Mouse (Mus musculus) 3134 (cell line): ENCODE data around the gene Cpne6.

Source experiments
- DNase-seq: peaks from one replicate; pipeline ENCODE4 v3.0.0-alpha.2; 2011; ENCODE audit warnings: low spot score; ENCODE audit not compliant: insufficient read length; ENCODE audit errors: extremely low read depth

The Cpne6 gene

DNA sequence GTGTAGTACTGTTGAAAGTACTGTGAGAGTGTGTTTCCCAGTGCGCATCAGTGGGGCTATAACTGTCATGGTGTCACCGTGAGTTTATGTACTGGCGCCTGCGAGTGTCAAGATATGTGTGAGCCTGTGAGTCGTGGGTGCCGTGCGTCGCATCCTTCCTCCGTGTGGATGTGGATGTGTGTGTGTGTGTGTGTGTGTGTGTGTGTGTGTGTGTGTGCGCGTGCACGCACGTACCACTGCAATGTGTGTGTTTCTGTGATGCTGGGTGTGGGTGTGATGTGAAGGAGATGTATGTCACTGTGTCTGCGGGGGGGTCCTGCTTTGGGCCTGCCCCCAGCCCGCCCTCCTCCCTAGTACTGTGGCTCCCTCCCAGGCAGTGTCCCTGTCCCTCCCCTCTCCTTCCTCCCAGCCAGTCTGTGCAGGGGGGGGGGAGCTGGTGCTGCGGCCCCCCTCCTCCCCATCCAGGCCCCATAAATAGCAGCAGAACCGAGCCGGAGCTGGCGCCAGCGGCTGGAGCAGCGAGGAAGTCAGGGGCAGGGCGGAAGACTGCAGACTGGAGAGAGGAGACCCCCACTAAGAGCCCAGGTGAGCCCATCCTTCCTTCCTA lies at the start of gene Cpne6:
Gene Cpne6 (plus strand): TSS at position 321 of the 607 bp plus-strand sequence.
- no peak for DNase-seq

DNA sequence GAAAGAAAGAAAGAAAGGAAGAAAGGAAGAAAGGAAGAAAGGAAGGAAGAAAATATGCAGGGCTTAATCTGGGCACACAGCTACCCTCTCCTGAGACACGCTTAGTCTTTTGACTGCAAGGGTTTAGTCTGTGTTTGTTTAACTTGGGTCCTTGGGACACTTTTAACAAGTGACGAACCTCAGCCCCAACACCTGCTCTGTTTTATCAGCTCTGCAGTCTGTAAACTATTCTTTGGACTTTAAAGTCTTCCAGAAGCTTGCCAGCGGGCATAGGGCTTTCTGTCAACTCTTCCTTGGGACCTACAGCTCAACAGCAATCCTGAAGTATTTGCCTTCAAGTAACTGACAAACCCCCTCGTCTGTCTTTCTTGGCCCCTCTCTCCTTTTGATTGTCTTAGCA lies 48.5 kb upstream of the Cpne6 start:
- no peak for DNase-seq

DNA sequence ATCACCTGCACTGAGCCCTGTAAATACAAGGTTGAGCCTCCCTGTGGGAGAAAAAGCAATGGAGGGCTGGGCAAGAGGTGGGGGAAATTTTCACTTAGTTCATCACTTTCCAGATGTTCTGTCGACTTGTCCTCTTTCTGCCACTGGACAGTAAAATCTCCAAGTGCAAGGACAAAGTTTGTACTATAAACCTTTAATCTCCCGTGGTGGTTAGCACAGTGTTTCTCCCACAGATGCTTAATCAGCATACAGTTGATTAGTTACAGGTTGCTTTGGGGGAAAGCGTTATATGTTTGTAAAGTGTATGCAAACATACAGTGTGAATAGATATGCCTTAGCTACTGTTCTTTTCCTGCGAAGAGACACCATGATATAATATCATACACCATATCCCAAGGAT lies 43.8 kb upstream of the Cpne6 start:
- DNase-seq = no peak

DNA sequence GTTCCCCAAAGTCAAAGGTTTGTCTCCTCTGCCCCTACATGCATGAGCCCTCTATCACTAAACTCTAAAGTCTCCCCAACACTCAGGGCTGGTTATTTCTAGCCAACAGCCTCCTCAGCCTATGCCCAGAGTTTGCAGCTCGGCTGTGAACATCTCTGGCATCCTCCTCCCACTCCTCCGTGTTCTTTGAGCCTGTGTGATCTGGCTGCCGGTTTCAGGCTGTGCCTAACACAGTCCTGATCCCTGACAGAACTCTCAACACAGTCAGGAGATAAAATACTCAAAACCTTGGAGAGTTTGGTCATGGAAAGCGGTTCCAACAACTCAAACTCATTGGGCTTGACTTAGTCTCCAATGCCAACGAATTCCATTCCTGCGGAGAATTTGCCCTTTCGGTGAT lies 43.1 kb upstream of the Cpne6 start:
- DNase-seq = no peak

DNA sequence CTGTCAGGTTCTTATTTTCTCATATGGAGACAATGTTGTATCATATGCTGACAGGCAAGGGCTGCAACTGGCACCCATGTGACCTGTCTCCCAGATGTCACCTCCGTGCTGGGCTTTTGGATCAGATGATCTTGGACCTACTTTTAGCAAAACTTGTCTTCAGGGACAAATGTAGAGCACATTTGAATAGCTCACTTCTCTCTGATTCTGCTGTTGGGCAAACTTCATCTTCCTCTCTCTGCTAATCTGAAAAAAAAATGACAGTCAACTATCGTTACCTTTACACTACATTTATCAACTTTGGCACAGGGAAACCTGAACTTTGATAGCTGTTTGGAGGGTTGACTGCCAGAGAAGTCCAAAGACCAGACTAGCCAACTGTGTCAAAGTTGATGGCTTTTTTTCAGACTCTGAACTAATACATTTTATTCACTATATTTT lies 41.9 kb upstream of the Cpne6 start:
- DNase-seq = no peak

DNA sequence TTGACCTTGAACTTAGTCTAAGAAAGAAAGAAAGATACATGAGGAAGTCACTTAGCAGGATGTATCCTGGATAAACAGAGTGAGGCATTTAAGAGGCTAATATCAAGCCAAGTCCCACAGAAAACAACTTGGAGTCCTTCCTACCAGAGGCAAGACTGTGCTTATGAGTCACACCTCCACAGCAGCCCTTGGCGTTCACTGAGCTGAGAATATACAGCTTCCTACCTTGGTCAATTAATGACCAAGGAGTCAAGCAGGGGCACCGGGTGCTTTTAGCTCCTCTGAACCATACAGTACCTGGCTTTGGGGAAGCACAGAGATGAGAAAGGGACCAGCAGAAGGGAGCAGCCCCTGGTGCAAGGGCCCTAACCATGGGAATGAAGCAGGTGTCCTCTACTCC lies 41.2 kb upstream of the Cpne6 start:
- DNase-seq = no peak

DNA sequence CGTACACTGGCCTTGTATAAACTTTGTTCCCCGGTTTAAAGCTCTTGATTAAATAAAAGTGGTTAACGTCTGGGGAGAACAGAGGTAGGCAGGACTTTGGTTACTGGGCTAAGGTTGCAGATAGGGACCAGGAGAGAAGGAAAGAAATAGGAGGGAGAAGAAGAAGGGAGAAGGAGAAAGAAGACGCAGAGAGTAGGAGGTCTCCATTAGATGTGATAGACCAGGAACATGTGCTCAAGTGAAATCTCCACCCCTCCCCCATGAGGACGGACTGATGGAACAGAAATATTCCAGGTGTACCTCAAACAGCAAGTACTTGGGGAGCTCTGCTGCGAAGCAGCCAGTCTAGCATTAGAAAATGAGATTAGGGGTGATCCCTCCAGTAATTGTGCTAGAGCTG lies 40.4 kb upstream of the Cpne6 start:
- DNase-seq = no peak

DNA sequence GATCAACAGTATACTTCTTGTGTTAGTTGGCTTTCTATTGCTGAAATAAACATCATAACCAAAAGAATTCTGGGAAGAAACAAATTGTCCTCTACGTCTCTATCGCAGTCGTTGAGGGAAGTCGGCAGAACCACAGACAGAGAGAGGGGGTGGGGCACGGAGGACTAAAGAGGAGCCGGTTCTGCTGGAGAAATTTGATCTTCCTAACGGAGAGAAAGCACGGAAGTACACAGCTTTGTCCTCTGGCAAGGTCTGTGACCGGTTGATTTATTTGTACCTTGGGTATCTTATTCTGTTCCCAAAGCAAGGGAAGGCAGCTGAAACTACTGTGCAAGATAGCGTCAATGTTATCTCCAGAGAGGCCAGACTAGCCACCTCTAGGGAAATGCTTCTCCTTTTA lies 39.4 kb upstream of the Cpne6 start:
- no peak for DNase-seq

DNA sequence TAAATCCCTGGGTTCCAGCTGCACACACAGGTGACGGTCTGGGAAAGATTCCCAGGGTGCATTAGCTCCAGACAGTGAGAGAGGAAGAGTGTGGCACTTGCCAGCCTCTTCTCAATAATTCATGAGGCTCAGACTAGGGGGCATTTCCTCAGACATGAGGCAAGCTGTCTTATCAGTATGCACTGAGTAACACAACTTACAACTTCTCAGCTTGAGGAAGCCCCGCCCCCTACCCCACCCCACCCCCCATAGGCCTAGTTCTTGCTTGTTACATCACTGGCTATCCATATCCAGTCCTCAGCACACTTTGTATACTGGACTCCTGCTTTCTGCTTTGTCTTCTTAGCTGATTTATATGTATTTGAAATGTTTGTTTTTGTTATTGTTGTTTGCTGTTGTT lies 34.6 kb upstream of the Cpne6 start:
- no peak for DNase-seq

DNA sequence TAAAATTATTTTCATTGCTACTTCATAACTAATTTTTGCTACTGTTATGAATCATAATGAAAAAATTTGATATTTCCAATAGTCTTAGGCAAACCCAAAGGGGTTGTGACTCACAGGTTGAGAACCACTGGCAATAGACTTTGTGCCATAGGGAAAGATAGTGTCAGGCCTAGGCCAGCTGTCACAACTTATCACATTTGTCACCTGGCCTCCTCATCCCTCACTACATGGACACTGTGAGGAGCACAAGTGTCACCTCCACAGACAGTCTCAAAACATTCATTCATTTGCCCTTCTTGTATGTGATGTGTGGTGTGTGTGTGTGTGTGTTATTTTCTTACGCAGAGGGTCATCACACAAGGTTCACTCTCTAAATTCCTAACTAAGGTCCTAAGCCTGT lies 32.8 kb upstream of the Cpne6 start:
- no peak for DNase-seq

DNA sequence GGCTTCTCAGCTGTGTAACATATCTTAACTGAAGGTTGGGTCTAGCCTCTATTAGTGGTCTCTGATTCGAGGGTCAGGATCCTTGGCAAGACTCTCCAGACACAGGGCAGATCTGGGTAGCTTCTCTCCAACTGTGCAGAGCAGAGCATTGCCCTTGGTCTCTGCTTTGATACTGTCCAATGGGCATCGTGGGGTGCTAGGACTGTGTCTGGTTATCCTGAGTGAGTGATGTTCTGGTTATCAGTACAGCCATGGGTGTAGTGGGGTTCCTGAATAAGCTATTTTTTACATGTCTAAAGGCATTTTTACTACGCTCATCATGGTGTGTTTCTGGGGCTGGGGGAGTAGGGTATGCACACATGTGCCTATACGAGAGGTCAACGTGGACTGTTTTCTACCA lies 32.4 kb upstream of the Cpne6 start:
- DNase-seq = no peak

DNA sequence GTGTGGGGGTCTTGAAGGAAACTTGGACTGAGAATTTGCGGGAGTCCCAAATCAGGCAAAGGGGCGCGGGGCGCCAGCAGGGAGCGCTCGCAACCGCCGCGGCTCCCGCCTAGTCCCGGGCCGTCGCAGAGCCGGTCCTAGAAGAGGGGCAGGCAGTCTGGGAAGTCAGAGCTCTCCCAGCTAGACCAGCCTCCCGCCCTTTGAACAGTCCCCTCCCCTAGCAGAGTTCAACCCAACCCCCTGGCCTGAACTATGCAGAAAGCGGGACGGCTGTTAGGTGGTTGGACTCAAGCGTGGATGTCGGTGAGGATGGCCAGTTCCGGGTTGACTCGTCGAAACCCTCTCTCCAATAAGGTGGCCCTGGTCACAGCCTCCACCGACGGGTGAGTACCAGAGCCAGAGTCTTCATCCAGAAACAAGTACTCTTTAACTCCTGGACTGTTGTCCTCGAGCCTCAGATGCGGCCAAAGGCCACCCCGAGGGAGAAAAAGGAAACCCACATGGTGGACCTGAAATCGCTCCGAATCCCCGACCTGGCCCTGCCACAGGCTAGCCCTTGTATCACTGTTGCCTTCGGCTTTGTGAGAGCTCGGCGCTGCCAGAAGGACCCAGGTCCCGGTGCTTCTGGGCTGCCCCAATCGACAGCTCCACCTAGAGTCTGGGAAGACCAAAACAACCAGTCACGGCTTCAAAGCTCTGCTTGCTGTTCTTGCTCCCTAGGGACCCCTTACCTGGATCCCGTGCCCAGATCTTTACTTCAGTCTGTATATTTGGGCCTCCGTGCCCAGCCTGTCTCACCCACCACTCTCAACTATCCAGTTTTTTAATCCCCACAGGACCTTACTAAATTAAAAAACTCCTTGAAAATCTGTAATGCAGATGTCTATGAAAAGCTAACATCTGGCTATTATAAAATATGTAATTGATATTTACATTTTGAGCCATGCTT lies 31.3 kb upstream of the Cpne6 start, which contains the start of gene Dhrs4:
Gene Dhrs4 (plus strand): TSS at position 108 of the 949 bp plus-strand sequence.
- peak; percentile 83 for DNase-seq

DNA sequence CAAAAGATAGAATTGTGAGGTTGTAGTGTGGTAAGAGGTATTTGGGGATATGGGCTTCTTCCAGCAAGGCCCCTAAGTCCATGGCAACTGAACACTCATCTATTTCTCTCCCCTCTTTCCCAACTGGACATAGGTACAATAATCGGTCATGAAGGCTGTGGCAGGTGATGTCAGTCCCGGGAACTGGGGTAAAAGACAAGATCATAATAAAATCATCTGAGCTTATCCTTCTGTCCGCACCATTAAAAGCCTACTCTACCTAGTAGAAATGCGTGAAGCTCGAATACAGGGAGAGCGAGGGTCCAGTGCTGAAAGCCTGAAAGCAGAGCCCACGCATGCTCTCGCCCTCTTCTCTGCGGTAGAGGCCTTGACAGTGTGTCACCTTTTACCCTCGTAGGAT lies 30.6 kb upstream of the Cpne6 start:
- no peak for DNase-seq

DNA sequence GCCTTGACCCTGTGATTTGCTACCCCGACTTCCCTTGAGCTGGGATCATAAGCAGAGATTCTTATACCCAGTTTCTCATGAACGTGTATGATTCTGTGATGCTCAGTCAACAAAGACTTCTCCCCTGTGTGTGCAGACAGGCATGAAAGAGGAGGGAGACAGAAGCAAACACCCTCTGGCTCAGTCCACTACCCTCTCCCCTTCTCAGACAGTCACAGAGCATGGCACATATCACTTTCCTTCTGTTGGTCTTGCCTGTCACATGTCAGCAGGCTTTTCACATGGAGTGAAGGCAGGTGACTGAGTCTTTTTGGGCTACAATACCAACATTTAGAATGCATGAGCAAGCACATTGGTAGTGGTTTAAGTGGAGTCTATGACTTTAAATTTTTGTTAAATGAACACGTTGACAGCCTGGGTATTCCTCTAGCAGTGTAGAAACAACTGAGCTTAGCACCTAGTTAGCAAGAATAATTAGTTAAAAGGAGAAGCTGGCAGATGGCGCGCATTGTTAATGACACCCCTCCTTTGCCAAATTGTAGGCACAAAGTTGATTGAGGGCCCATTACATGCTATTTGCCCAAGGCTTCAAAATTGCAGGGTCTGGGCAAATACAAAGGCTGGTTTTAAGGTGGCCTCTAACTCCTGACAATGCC lies 25.7 kb upstream of the Cpne6 start:
- no peak for DNase-seq

DNA sequence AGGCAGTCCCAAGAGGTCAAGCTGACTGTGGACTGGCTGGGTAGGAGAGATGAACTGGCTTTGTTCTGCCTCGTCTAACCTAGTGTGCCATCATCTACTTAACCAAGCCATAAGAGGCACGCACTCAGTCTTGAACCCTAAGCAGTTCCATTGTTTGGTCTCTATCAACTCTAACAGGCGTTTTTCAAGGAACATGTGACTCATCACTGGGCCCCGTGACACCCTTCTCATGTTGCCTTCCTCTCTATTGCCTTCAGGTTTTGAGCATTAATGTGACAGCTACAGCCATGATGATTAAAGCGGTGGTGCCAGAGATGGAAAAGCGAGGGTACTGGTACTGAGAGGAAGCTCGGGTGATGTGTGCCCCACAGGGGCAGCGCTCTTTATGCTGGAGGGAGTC lies 23.4 kb upstream of the Cpne6 start:
- DNase-seq = no peak

DNA sequence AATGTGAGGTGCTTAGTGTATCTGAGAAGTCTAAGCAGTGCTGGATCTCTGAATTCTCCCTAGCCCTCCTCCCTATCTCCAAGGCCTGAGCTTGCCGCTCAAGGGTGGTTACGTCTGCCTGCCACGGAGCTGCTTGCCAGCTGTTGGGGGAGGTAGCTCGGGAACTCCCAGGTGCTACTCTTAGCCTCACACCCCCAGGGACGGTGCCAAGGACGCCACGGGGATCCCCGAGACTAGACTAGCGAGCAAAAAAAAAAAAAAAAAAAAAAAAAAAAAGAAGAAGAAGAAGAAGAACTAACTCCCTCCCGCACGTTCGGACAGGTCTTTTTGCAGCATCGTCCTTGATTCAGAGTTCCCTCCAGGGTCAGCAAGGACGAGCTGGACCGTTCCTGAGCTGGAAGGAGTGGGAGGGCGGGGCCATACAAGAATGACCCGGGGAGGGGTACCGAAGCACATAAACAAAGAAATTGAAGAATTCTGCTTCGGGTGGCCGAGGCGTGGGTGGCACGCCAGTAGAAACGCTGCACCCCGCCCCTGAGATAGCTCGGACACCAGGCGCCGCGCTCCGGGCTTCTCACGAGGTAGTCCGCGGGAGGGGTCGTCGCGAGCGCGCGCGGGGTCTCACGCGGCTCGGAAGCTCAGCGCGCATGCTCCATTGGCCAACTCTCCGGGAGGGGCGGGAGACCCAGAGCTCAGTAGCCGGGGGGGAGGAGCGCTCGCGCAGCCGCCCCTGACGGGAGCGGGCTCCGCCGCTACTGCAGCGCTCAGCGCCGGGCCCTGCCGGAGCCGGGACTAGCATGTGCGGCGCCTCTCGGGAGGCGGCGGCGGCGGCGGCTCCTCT lies 19.7 kb upstream of the Cpne6 start, which contains the start of gene Carmil3:
Gene Carmil3 (plus strand): TSS at position 291 of the 841 bp plus-strand sequence.
- no peak for DNase-seq

DNA sequence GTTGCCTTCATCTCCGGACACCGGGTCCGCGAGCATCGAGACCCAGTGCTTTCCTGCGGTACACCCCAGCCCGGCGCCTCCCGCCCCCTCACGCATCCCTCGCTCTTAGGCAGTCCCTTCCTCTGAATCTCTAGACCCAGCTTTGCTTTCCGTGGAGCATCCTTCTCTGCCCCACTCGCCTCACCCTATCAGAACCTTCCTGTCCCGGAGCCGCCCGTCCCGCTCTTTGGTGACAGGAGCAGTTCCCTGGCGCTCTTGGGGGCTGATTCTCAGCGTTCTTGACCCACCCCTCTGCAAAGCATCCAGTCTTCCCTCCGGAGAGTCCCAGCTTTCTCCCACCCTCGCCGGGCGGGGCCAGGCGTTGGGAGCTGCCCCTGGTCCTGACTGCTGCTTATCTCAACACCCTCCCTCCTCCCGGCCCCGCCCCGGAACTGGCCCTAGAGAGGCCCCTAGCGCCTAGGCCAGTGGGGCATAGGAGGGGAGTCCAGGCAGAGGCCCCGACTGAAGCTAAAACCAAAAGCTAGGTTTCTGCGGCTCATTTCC lies 18.9 kb upstream of the Cpne6 start:
- no peak for DNase-seq

DNA sequence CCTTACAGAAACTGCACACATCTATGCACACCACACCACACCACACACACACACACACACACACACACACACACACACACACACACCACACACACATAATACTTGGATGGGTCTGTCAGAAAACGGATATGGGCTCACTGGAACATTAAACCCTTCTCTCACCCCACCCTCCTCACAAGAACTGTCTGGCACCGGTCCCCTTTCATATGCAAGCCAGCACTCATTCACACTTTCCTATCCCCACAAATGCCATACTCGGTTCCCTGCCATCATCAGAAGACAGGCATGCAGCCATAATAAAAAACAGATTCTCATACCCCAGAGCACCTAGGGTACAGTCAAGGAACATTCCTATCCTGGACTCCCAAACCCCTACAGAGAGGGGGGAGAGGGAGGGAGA lies 18.1 kb upstream of the Cpne6 start:
- DNase-seq = no peak

DNA sequence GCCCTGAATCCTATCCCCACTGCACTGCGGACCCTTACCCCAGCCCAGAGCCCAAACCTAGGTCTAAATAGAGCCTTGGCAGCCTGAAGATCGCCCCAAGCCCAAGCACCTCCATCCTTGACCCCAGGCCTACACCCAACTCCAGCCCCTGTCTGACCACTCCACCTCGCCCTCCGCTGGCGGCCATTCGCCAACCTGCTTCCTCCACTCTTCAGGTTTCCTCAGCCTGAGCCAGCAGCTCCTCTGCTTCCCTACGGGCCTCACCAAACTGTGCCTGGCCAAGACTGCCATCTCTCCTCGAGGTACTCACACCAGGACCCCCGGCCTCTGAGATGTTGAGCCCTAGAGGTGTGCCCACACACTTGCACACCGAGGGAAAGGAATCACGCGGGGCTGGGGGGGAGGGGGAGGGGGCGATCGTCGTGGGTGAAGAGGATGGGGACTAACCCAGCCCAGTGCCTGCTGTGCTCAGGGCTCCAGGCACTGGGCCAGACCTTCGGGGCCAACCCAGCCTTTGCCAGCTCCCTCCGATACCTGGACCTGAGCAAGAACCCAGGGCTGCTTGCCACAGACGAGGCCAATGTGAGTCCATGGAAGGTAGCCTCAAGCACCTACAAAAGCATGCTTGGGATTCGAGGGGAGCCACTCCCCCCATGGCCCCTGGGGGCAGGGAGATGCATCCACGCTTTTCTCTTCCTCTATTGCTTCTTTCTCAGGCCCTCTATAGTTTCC lies 14.6 kb upstream of the Cpne6 start:
- no peak for DNase-seq
